In the genomic region with DNA sequence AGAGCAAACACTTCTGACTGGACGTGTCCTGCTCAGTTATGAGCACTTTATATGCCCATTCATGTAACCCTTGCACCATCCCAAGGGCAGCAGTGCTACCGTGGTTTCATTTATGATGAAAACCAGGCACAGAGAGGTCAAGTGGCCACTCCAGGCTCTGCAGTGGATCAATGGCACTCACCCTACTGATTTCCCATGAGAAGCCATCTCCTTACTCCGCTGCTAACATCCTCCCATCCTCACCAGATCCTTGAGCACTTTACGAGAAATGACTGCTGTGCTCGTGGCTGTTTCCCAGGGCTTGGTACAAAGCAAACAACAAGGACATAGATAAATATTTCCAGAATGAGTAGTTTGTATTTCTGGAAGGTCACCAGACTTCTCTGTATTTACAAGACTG, we compare ENCODE assay signal across 12 mouse cellular contexts.
"Had no signal": no experiment of that assay in that cellular context is flagged by ENCODE, and none has a peak within 500 bp of the region (broad histone marks: within the 10 kb centered on the region; RNA-seq: fewer than 3 reads in every experiment).

No protein-coding gene starts in this region.

- H3K4me1 ChIP-seq: limb, embryonic 15.5 days had no signal

- H3K36me3 ChIP-seq: limb, embryonic 15.5 days; liver, embryonic 12.5 days; midbrain, embryonic 10.5 days; neural tube, embryonic 13.5 days had no signal

- H3K4me2 ChIP-seq: limb, embryonic 15.5 days; liver, embryonic 12.5 days; neural tube, embryonic 13.5 days had no signal

- ATAC-seq: liver, embryonic 12.5 days had no signal

- H3K27ac ChIP-seq: kidney, postnatal 0 days; limb, embryonic 15.5 days; liver, embryonic 12.5 days; midbrain, embryonic 10.5 days; neural tube, embryonic 13.5 days had no signal

- H3K9me3 ChIP-seq: limb, embryonic 15.5 days; liver, embryonic 12.5 days; midbrain, embryonic 10.5 days; neural tube, embryonic 13.5 days had no signal

- H3K9ac ChIP-seq: limb, embryonic 15.5 days; liver, embryonic 12.5 days; neural tube, embryonic 13.5 days had no signal

- DNase-seq: kidney, adult 11 months; kidney, adult 9 months; kidney, postnatal 36 days; layer of hippocampus, adult 9-11 months; layer of hippocampus, postnatal 36 days; right cerebral cortex, adult 18-20 months; right cerebral cortex, postnatal 25 days had no signal

- H3K27me3 ChIP-seq: limb, embryonic 15.5 days; liver, embryonic 12.5 days; neural tube, embryonic 13.5 days had no signal

- H3K4me3 ChIP-seq: limb, embryonic 15.5 days; liver, embryonic 12.5 days; midbrain, embryonic 10.5 days; neural tube, embryonic 13.5 days had no signal
